Mouse (Mus musculus) left cerebral cortex, postnatal 14 days (tissue): ENCODE results near the gene Sh3glb2. TPM values are rescaled to one million over a fixed set of nuclear protein-coding genes. Genes with fewer than 3 reads are reported as not detected.

ENCODE experiments used
- DNase-seq, 2 experiments: peaks; one replicate each; pipeline ENCODE4 v3.0.0; 2021 to 2022; ENCODE audit warnings: low spot score in 2 of 2, mixed read lengths in 1 of 2
- intact Hi-C: fragments of 180-260 bp; cut with DNase I; formaldehyde crosslinking; loops from one replicate; pipeline ENCODE4 v1.15.1; 2025
- long read RNA-seq, 2 experiments: library from polyadenylated mRNA; stranded (forward); transcript quantifications; one replicate each; pipeline ENCODE4 v2.0.0; 2021
- total RNA-seq, 2 experiments: library from RNA; stranded (reverse); gene quantifications; 2 replicates each; pipeline ENCODE4 v1.2.3; 2021

Gene Sh3glb2
- total RNA-seq = 100 to 1,000 TPM; 276 to 278 TPM
- long read RNA-seq, experiment 1, transcript Sh3glb2-201 (11 exons, 1,810 nt) = major isoform, 15 of 456 reads
- long read RNA-seq, experiment 1, partial matches to known transcripts = 23 of 456 reads
- long read RNA-seq, experiment 1, other reads (novel, unspliced or antisense) = 413 of 456 reads
- long read RNA-seq, experiment 2, transcript Sh3glb2-201 (11 exons, 1,810 nt) = major isoform, 18 of 459 reads
- long read RNA-seq, experiment 2, partial matches to known transcripts = 57 of 459 reads
- long read RNA-seq, experiment 2, other reads (novel, unspliced or antisense) = 384 of 459 reads

- DNase-seq = peak; percentile 78 to 83
- intact Hi-C loops = no loop called here
These were observed at the start of gene Sh3glb2 for GRCm38 (mm10) chr2:30358533-30359531. Gene Sh3glb2, minus strand, starts transcription at chr2:30359337.

- intact Hi-C loops = no loop called here
These were observed 49.4 kb upstream of the Sh3glb2 start for GRCm38 (mm10) chr2:30408452-30409100.

GRCm38 (mm10) chr2:30407778-30408177 lies 48.6 kb upstream of the Sh3glb2 start:
- DNase-seq = no peak

More at GRCm38 (mm10) chr2:30408452-30409100, 49.4 kb upstream of the Sh3glb2 start:
- no peak for DNase-seq

GRCm38 (mm10) chr2:30407221-30407620 lies 48.1 kb upstream of the Sh3glb2 start:
- no peak for DNase-seq
- intact Hi-C loops = no loop called here

More at GRCm38 (mm10) chr2:30407778-30408177, 48.6 kb upstream of the Sh3glb2 start:
- intact Hi-C loops = no loop called here

- no peak for DNase-seq
- intact Hi-C loops = no loop called here
These were observed 44.7 kb upstream of the Sh3glb2 start for GRCm38 (mm10) chr2:30403870-30404269.

- no peak for DNase-seq
- intact Hi-C loops = no loop called here
These were observed 43.7 kb upstream of the Sh3glb2 start for GRCm38 (mm10) chr2:30402843-30403242.

- DNase-seq = no peak
- intact Hi-C loops = no loop called here
These were observed 43.3 kb upstream of the Sh3glb2 start for GRCm38 (mm10) chr2:30402351-30402826.

- DNase-seq = no peak
- intact Hi-C loops = no loop called here
These were observed 42.4 kb upstream of the Sh3glb2 start for GRCm38 (mm10) chr2:30401581-30401980.

- DNase-seq = no peak
- intact Hi-C loops = no loop called here
These were observed 40.3 kb upstream of the Sh3glb2 start for GRCm38 (mm10) chr2:30399191-30400171.

- DNase-seq = no peak
- intact Hi-C loops = no loop called here
These were observed 38.9 kb upstream of the Sh3glb2 start for GRCm38 (mm10) chr2:30397986-30398512.

- DNase-seq = no peak
- intact Hi-C loops = no loop called here
These were observed 37.1 kb upstream of the Sh3glb2 start for GRCm38 (mm10) chr2:30396246-30396645.

GRCm38 (mm10) chr2:30395757-30396156 lies 36.6 kb upstream of the Sh3glb2 start:
- DNase-seq = no peak
- intact Hi-C loops = no loop called here

GRCm38 (mm10) chr2:30393370-30393656 lies 34.2 kb upstream of the Sh3glb2 start:
- DNase-seq = no peak
- intact Hi-C loops = no loop called here

GRCm38 (mm10) chr2:30392577-30393369 lies 33.6 kb upstream of the Sh3glb2 start:
- DNase-seq = peak in 1 of 2 experiments; percentile 84
- intact Hi-C loops = no loop called here

- peak; percentile 99 to 100 for DNase-seq
- intact Hi-C loops = no loop called here
These were observed 33.0 kb upstream of the Sh3glb2 start, which contains the start of gene Dolpp1 for GRCm38 (mm10) chr2:30392114-30392576. Gene Dolpp1, plus strand, starts transcription at chr2:30392254.

GRCm38 (mm10) chr2:30389000-30389399 lies 29.9 kb upstream of the Sh3glb2 start:
- DNase-seq = no peak
- intact Hi-C loops = no loop called here

- intact Hi-C loops = no loop called here
- DNase-seq = no peak
These were observed 27.8 kb upstream of the Sh3glb2 start for GRCm38 (mm10) chr2:30386913-30387312.
